Mouse (Mus musculus): ENCODE measurements at regions not wholly inside any gene's neighbourhood (a gene's known extent, or its start where the extent isn't known, plus 50 kb on each side); places are given as distances from the start of the nearest gene placed in this dataset.

DNA sequence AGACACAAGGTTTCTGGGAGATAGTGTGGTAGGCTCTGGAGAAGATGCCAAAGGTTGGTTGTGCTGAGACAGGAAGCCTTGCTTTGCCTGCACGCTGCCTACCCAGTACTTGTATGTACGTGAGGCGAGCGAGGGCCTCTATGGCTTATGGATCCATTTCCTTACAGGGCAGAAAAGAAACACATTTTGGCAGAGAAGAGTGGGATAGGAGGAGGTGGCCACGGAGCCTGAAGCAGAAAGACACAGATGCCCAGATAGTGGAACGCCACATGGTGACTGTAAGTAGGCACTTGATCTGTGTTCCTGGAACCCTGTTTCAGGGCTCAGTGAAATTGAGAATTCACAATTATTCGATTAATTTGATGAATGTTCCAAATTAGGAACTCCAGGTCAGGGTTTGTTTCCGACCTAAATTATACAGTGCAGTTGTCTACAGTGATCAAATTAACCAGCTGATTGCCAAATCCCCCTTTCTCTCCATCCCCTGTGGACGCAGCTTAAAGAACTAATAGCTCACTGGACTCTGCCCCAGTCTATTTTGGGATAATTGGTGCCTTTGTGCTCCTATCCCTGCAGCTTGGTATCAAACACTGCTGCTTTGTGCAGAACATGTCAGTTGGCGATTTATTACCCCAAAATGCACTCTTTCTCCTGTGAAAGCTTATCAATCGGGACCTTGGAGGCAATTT, 187.6 kb downstream of the Sox2 start:
- 83% methylated on average over 11 of the region's 11 CpGs for WGBS
- Histone ChIP-seq H3K4me3 (ENCODE audit: insufficient read depth, low read depth, low read length) (no peak overlapping the region), H3K79me2 (ENCODE audit: control insufficient read depth, insufficient read depth, low read length) (no peaks in the 10 kb centered on the region), H3K27me3 (ENCODE audit: control insufficient read depth, insufficient read depth, low read length) (no peaks in the 10 kb centered on the region), H3K4me1 (ENCODE audit: control insufficient read depth, insufficient read depth, low read length) (no peaks in the 10 kb centered on the region), H3K36me3 (ENCODE audit: control insufficient read depth, insufficient read depth, low read length) (no peaks in the 10 kb centered on the region), H3K9ac (ENCODE audit: low read depth, low read length) (no peak overlapping the region), H3K27ac (replicated peaks; ENCODE audit: insufficient read depth, low read depth, low read length) (no peak overlapping the region)
- TF ChIP-seq CTCF (IDR thresholded peaks at IDR 0.05; ENCODE audit: low read depth, low read length) (no peak), POLR2A (IDR thresholded peaks at IDR 0.05; ENCODE audit: extremely low read depth, insufficient read depth, low read length) (no peak)
- DNase-seq (ENCODE audit: extremely low read depth, low read depth, low spot score), result no peak

DNA sequence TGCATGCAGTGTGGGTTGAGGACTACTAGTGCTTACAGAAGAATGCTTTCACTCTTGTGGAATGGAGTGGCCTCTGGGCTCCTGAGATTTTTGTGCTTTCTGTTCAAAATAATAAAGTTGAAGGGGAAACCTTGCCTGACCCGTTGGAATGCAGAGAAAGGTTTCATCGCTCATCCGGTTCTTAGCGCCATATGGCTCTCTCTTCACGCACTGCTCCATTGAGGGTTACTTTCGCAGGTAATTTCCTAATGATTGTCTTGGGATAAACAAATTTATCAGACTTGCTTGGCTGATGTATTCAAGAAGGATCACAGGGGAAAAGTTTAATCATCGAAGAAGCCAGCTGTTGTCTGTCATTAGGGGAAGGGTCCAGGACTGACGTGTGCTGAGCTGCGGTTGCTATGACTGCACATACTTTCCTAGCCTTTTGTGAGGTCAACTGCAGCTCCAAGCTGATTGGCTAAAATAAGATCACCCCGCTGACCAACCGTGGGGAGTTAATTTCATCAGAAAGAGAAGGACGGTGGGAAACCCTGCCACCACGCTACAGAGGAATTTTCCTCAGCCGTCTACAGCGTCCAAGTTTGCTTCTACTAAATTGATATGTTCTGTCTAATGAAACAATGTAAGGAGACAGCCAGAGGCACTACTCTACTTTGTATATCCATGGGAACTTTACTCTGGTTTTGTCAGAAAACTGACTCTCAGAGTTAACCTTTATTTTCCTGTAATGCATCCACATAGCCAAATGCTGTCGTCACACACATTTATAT, 210.9 kb downstream of the Sox2 start:
- 84% methylated on average over 16 of the region's 16 CpGs for WGBS
- H3K9ac ChIP-seq (ENCODE audit: low read depth, low read length), result no peak overlapping the region
- H3K4me3 ChIP-seq (ENCODE audit: insufficient read depth, low read depth, low read length), result no peak overlapping the region
- no peaks in the 10 kb centered on the region for H3K79me2 ChIP-seq (ENCODE audit: control insufficient read depth, insufficient read depth, low read length)
- no peak overlapping the region for H3K27ac ChIP-seq (replicated peaks; ENCODE audit: insufficient read depth, low read depth, low read length)
- H3K27me3 ChIP-seq (ENCODE audit: control insufficient read depth, insufficient read depth, low read length), result no peaks in the 10 kb centered on the region
- H3K4me1 ChIP-seq (ENCODE audit: control insufficient read depth, insufficient read depth, low read length), result no peaks in the 10 kb centered on the region
- TF ChIP-seq POLR2A (IDR thresholded peaks at IDR 0.05; ENCODE audit: extremely low read depth, insufficient read depth, low read length) (no peak), CTCF (IDR thresholded peaks at IDR 0.05; ENCODE audit: low read depth, low read length) (no peak)
- no peak for DNase-seq (ENCODE audit: extremely low read depth, low read depth, low spot score)
- H3K36me3 ChIP-seq (ENCODE audit: control insufficient read depth, insufficient read depth, low read length), result no peaks in the 10 kb centered on the region

DNA sequence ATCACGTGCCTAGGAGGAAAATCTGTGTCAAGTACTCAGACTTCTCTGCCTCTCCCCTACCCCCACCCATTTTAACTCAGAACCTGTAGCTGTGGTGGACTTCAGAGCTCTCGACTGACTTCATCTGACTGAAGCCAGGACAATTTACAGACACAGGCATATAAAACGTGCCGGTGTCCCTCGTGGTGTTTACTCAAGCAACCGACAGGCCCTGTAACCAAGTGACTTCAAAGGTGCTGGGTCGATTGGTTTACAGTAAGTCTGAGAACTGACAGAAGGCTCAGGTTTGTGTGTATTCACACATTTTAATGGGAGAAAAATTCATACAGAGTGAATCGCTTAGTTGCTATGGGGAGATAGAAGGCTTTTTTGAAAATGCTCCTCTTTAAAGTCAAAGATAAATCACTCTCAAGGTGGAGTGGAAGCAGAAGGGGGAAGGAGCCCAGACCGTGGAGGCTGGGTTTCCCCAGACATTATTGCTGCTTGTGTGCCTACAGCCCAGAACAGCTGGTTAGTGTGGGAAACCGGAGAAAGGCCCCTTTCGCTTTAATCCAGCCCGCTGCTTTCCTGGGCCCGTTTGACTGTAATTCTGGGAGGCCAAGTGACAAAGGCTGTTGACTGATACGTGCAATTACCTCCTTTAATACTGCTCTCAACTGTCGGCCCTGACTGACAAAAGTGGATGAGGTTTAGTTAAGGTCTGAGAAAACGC, 218.6 kb downstream of the Sox2 start:
- no peak for TF ChIP-seq POLR2A (IDR thresholded peaks at IDR 0.05; ENCODE audit: extremely low read depth, insufficient read depth, low read length)
- TF ChIP-seq CTCF (IDR thresholded peaks at IDR 0.05; ENCODE audit: low read depth, low read length), result no peak
- H3K27me3 ChIP-seq (ENCODE audit: control insufficient read depth, insufficient read depth, low read length), result no peaks in the 10 kb centered on the region
- H3K9ac ChIP-seq (ENCODE audit: low read depth, low read length), result no peak overlapping the region
- H3K36me3 ChIP-seq (ENCODE audit: control insufficient read depth, insufficient read depth, low read length), result no peaks in the 10 kb centered on the region
- no peaks in the 10 kb centered on the region for H3K4me1 ChIP-seq (ENCODE audit: control insufficient read depth, insufficient read depth, low read length)
- no peak for DNase-seq (ENCODE audit: extremely low read depth, low read depth, low spot score)
- H3K4me3 ChIP-seq (ENCODE audit: insufficient read depth, low read depth, low read length), result no peak overlapping the region
- no peaks in the 10 kb centered on the region for H3K79me2 ChIP-seq (ENCODE audit: control insufficient read depth, insufficient read depth, low read length)
- H3K27ac ChIP-seq (replicated peaks; ENCODE audit: insufficient read depth, low read depth, low read length), result no peak overlapping the region
- WGBS, result 33% methylated on average over 16 of the region's 16 CpGs

GRCm38 (mm10) chr3:34869911-34870310, 219.7 kb downstream of the Sox2 start:
- no peak for DNase-seq (ENCODE audit: extremely low read depth, low read depth, low spot score)
- no peak overlapping the region for H3K27ac ChIP-seq (replicated peaks; ENCODE audit: insufficient read depth, low read depth, low read length)
- H3K79me2 ChIP-seq (ENCODE audit: control insufficient read depth, insufficient read depth, low read length), result no peaks in the 10 kb centered on the region
- 78% methylated on average over 6 of the region's 6 CpGs for WGBS
- H3K4me3 ChIP-seq (ENCODE audit: insufficient read depth, low read depth, low read length), result no peak overlapping the region
- H3K9ac ChIP-seq (ENCODE audit: low read depth, low read length), result no peak overlapping the region
- no peaks in the 10 kb centered on the region for H3K36me3 ChIP-seq (ENCODE audit: control insufficient read depth, insufficient read depth, low read length)
- TF ChIP-seq CTCF (IDR thresholded peaks at IDR 0.05; ENCODE audit: low read depth, low read length) (no peak), POLR2A (IDR thresholded peaks at IDR 0.05; ENCODE audit: extremely low read depth, insufficient read depth, low read length) (no peak)
- H3K27me3 ChIP-seq (ENCODE audit: control insufficient read depth, insufficient read depth, low read length), result no peaks in the 10 kb centered on the region
- H3K4me1 ChIP-seq (ENCODE audit: control insufficient read depth, insufficient read depth, low read length), result no peaks in the 10 kb centered on the region

DNA sequence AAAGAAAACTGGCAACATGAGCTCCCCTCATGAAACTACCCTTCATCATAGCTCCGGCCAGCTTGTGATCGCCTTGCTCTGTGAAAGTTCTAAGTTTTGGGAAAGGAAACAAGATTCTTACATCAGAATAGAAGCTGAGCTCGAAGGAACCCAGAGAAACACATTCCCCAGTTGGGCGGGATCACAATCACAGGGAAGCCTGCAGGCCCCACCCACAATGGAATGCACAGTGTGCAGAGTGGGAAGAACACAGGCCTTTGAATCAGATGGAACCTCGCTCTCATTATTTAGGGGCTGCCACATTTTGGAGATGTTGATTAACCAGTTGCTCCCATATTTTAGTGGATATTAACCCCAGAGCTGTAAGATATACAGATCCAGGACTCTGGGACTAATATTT, 234.9 kb downstream of the Sox2 start:
- H3K9ac ChIP-seq (ENCODE audit: low read depth, low read length), result no peak overlapping the region
- WGBS, result 88% methylated on average over 5 of the region's 5 CpGs
- H3K36me3 ChIP-seq (ENCODE audit: control insufficient read depth, insufficient read depth, low read length), result no peaks in the 10 kb centered on the region
- no peak overlapping the region for H3K27ac ChIP-seq (replicated peaks; ENCODE audit: insufficient read depth, low read depth, low read length)
- TF ChIP-seq CTCF (IDR thresholded peaks at IDR 0.05; ENCODE audit: low read depth, low read length) (no peak), POLR2A (IDR thresholded peaks at IDR 0.05; ENCODE audit: extremely low read depth, insufficient read depth, low read length) (no peak)
- H3K4me1 ChIP-seq (ENCODE audit: control insufficient read depth, insufficient read depth, low read length), result no peaks in the 10 kb centered on the region
- no peaks in the 10 kb centered on the region for H3K27me3 ChIP-seq (ENCODE audit: control insufficient read depth, insufficient read depth, low read length)
- H3K79me2 ChIP-seq (ENCODE audit: control insufficient read depth, insufficient read depth, low read length), result no peaks in the 10 kb centered on the region
- DNase-seq (ENCODE audit: extremely low read depth, low read depth, low spot score), result no peak
- no peak overlapping the region for H3K4me3 ChIP-seq (ENCODE audit: insufficient read depth, low read depth, low read length)
